Mouse (Mus musculus): ENCODE results near the gene Tns3.

Gene Tns3

GRCm38 (mm10) chr11:8651448-8652035 lies 12.8 kb downstream of the Tns3 start:
- DNase-seq (ENCODE audit: low spot score in 2 of 2), result no peak

GRCm38 (mm10) chr11:8645609-8646008 lies 18.7 kb downstream of the Tns3 start:
- no peak for DNase-seq (ENCODE audit: low spot score in 2 of 2)

- no peak for DNase-seq (ENCODE audit: low spot score in 2 of 2)
These were observed 20.1 kb downstream of the Tns3 start for GRCm38 (mm10) chr11:8644272-8644671.

GRCm38 (mm10) chr11:8641634-8642277 lies 22.6 kb downstream of the Tns3 start:
- no peak for DNase-seq (ENCODE audit: low spot score in 2 of 2)

GRCm38 (mm10) chr11:8639726-8640125 lies 24.6 kb downstream of the Tns3 start:
- no peak for DNase-seq (ENCODE audit: low spot score in 2 of 2)

- no peak for DNase-seq (ENCODE audit: low spot score in 2 of 2)
These were observed 25.2 kb downstream of the Tns3 start for GRCm38 (mm10) chr11:8639007-8639718.

- no peak for DNase-seq (ENCODE audit: low spot score in 2 of 2)
These were observed 26.6 kb downstream of the Tns3 start for GRCm38 (mm10) chr11:8637469-8638447.

- DNase-seq (ENCODE audit: low spot score in 2 of 2), result no peak
These were observed 27.7 kb downstream of the Tns3 start for GRCm38 (mm10) chr11:8636680-8637079.

GRCm38 (mm10) chr11:8635778-8636177 lies 28.6 kb downstream of the Tns3 start:
- no peak for DNase-seq (ENCODE audit: low spot score in 2 of 2)

- DNase-seq (ENCODE audit: low spot score in 2 of 2), result no peak
These were observed 29.5 kb downstream of the Tns3 start for GRCm38 (mm10) chr11:8634728-8635410.

- no peak for DNase-seq (ENCODE audit: low spot score in 2 of 2)
These were observed 32.2 kb downstream of the Tns3 start for GRCm38 (mm10) chr11:8632163-8632562.

GRCm38 (mm10) chr11:8629862-8630390 lies 34.4 kb downstream of the Tns3 start:
- DNase-seq (ENCODE audit: low spot score in 2 of 2), result no peak

- no peak for DNase-seq (ENCODE audit: low spot score in 2 of 2)
These were observed 35.0 kb downstream of the Tns3 start for GRCm38 (mm10) chr11:8629326-8629725.

- no peak for DNase-seq (ENCODE audit: low spot score in 2 of 2)
These were observed 35.5 kb downstream of the Tns3 start for GRCm38 (mm10) chr11:8628846-8629253.

- DNase-seq (ENCODE audit: low spot score in 2 of 2), result no peak
These were observed 37.2 kb downstream of the Tns3 start for GRCm38 (mm10) chr11:8627156-8627555.

- DNase-seq (ENCODE audit: low spot score in 2 of 2), result no peak
These were observed 37.6 kb downstream of the Tns3 start for GRCm38 (mm10) chr11:8626715-8627114.

GRCm38 (mm10) chr11:8625915-8626604 lies 38.3 kb downstream of the Tns3 start:
- no peak for DNase-seq (ENCODE audit: low spot score in 2 of 2)

- DNase-seq (ENCODE audit: low spot score in 2 of 2), result no peak
These were observed 38.9 kb downstream of the Tns3 start for GRCm38 (mm10) chr11:8625451-8625850.

GRCm38 (mm10) chr11:8624179-8624886 lies 40.0 kb downstream of the Tns3 start:
- no peak for DNase-seq (ENCODE audit: low spot score in 2 of 2)

- DNase-seq (ENCODE audit: low spot score in 2 of 2), result no peak
These were observed 40.5 kb downstream of the Tns3 start for GRCm38 (mm10) chr11:8623852-8624178.
